Mouse (Mus musculus) hindbrain, embryonic 13.5 days (tissue): ENCODE results near the gene Foxp4. TPM values are rescaled to one million over a fixed set of nuclear protein-coding genes. Genes with fewer than 3 reads are reported as not detected.

Experiments
- ATAC-seq: fragments of 200-750 bp; cut with Nextera tagmentation; 2 replicates; pipeline ENCODE4 v1.8.0; 2017; ENCODE audit warnings: moderate TSS enrichment; ENCODE audit not compliant: low FRiP score
- H3K27ac ChIP-seq: fragments of 300-500 bp; sonication (generic); 2 replicates; pipeline ENCODE4 v1.5.1; 2015; ENCODE audit warnings: inconsistent platforms, mild to moderate bottlenecking, moderate library complexity
- H3K27me3 ChIP-seq: fragments of 300-500 bp; sonication (generic); 2 replicates; pipeline ENCODE4 v1.6.1; 2015; ENCODE audit warnings: mild to moderate bottlenecking, inconsistent platforms
- H3K36me3 ChIP-seq: fragments of 300-500 bp; sonication (generic); 2 replicates; pipeline ENCODE4 v1.6.1; 2015; ENCODE audit warnings: mild to moderate bottlenecking, inconsistent platforms
- H3K4me1 ChIP-seq: fragments of 300-500 bp; sonication (generic); replicated peaks from 2 replicates; pipeline ENCODE4 v1.6.1; 2015; ENCODE audit warnings: inconsistent platforms
- H3K4me2 ChIP-seq: fragments of 300-500 bp; sonication (generic); 2 replicates; pipeline ENCODE4 v1.6.1; 2015; ENCODE audit warnings: inconsistent platforms, mild to moderate bottlenecking, moderate library complexity
- H3K4me3 ChIP-seq: fragments of 300-500 bp; sonication (generic); 2 replicates; pipeline ENCODE4 v1.5.1; 2015; ENCODE audit warnings: mild to moderate bottlenecking, inconsistent platforms
- H3K9ac ChIP-seq: fragments of 300-500 bp; sonication (generic); 2 replicates; pipeline ENCODE4 v1.6.1; 2015; ENCODE audit warnings: mild to moderate bottlenecking, inconsistent platforms
- H3K9me3 ChIP-seq: fragments of 300-500 bp; sonication (generic); 2 replicates; pipeline ENCODE4 v1.6.1; 2016; ENCODE audit warnings: inconsistent platforms
- WGBS: fragments of 180-500 bp; shearing (Covaris S2); methylation state at CpG from one replicate; pipeline ENCODE4 v1.1.7; 2015; 5-methylcytosine and 5-hydroxymethylcytosine counted together
- polyA plus RNA-seq: library from polyadenylated mRNA; unstranded; fragments of >200 nt; fragmentation: Nextera tagmentation; extraction: Ambion mirVana; gene quantifications from 2 replicates; pipeline ENCODE4 v1.2.1, GENCODE M21; 2015

Gene Foxp4
- polyA plus RNA-seq, 1 experiment from 2014 or later = 19.9 TPM

- Histone ChIP-seq H3K27ac (no peak overlapping the region), H3K4me2 (no peak overlapping the region), H3K4me3 (no peak overlapping the region), H3K4me1 (peaks cover 45% of the 10 kb centered on the region), H3K36me3 (no peaks in the 10 kb centered on the region), H3K9me3 (no peaks in the 10 kb centered on the region), H3K27me3 (peaks cover 40% of the 10 kb centered on the region), H3K9ac (no peak overlapping the region)
- 58% methylated on average over 13 of the region's 13 CpGs for WGBS
- ATAC-seq = no peak
Measured at GRCm38 (mm10) chr17:47881330-47881729, 43.1 kb downstream of the Foxp4 start.

GRCm38 (mm10) chr17:47879207-47879606 is 45.2 kb downstream of the Foxp4 start:
- WGBS = 14% methylated on average over 3 of the region's 3 CpGs
- H3K27ac ChIP-seq = peak overlapping the region; percentile 84
- H3K9me3 ChIP-seq = no peaks in the 10 kb centered on the region
- peak overlapping the region; percentile 39 for H3K4me3 ChIP-seq
- peak overlapping the region; percentile 64 for H3K4me2 ChIP-seq
- peaks cover 52% of the 10 kb centered on the region for H3K27me3 ChIP-seq
- H3K36me3 ChIP-seq = peaks cover 15% of the 10 kb centered on the region
- H3K9ac ChIP-seq = peak overlapping the region; percentile 71; the same call in 1 of the 2 replicates
- ATAC-seq = peak; percentile 17
- peaks cover 62% of the 10 kb centered on the region for H3K4me1 ChIP-seq

GRCm38 (mm10) chr17:47878378-47879089 is 45.9 kb downstream of the Foxp4 start:
- peak; percentile 62 for ATAC-seq
- H3K4me2 ChIP-seq = peak overlapping the region; percentile 64
- peak overlapping the region; percentile 71 for H3K9ac ChIP-seq
- H3K27ac ChIP-seq = peak overlapping the region; percentile 84
- H3K4me3 ChIP-seq = peak overlapping the region; percentile 39
- H3K4me1 ChIP-seq = peaks cover 69% of the 10 kb centered on the region
- H3K9me3 ChIP-seq = no peaks in the 10 kb centered on the region
- H3K27me3 ChIP-seq = peaks cover 52% of the 10 kb centered on the region
- 1% methylated on average over 35 of the region's 35 CpGs for WGBS
- H3K36me3 ChIP-seq = peaks cover 15% of the 10 kb centered on the region

- WGBS = 10% methylated on average over 10 of the region's 10 CpGs
- peak; percentile 21 for ATAC-seq
Measured at GRCm38 (mm10) chr17:47877715-47878377, 46.6 kb downstream of the Foxp4 start.

GRCm38 (mm10) chr17:47876776-47877714 is 47.4 kb downstream of the Foxp4 start:
- ATAC-seq = peak; percentile 24; the same call in 1 of the 2 replicates
- Histone ChIP-seq H3K27me3 (peaks cover 48% of the 10 kb centered on the region), H3K9me3 (no peaks in the 10 kb centered on the region), H3K4me1 (peaks cover 84% of the 10 kb centered on the region), H3K36me3 (peaks cover 15% of the 10 kb centered on the region), H3K4me2 (peak overlapping the region; percentile 64), H3K9ac (peak overlapping the region; percentile 71), H3K27ac (peak overlapping the region; percentile 84), H3K4me3 (peak overlapping the region; percentile 39)
- 12% methylated on average over 26 of the region's 26 CpGs for WGBS

More at GRCm38 (mm10) chr17:47877715-47878377, 46.6 kb downstream of the Foxp4 start:
- Histone ChIP-seq H3K9me3 (no peaks in the 10 kb centered on the region), H3K9ac (peak overlapping the region; percentile 71), H3K27ac (peak overlapping the region; percentile 84), H3K4me1 (peaks cover 76% of the 10 kb centered on the region), H3K4me3 (peak overlapping the region; percentile 39), H3K36me3 (peaks cover 15% of the 10 kb centered on the region), H3K27me3 (peaks cover 53% of the 10 kb centered on the region), H3K4me2 (peak overlapping the region; percentile 64)

GRCm38 (mm10) chr17:47873341-47873791 is 51.1 kb downstream of the Foxp4 start:
- 7% methylated on average over 9 of the region's 9 CpGs for WGBS
- peak; percentile 19 for ATAC-seq
- no peak overlapping the region for H3K4me3 ChIP-seq
- H3K36me3 ChIP-seq = peaks cover 42% of the 10 kb centered on the region
- no peak overlapping the region for H3K9ac ChIP-seq
- H3K27ac ChIP-seq = peak overlapping the region; percentile 78
- H3K27me3 ChIP-seq = peaks cover 53% of the 10 kb centered on the region
- H3K4me1 ChIP-seq = peaks cover 67% of the 10 kb centered on the region
- H3K4me2 ChIP-seq = 0 out of 2 replicates have a peak overlapping the region, but pooled peaks have one; percentile 31
- H3K9me3 ChIP-seq = no peaks in the 10 kb centered on the region

- peaks cover 50% of the 10 kb centered on the region for H3K36me3 ChIP-seq
- H3K4me1 ChIP-seq = peaks cover 57% of the 10 kb centered on the region
- WGBS = 38% methylated on average over 31 of the region's 31 CpGs
- peaks cover 60% of the 10 kb centered on the region for H3K27me3 ChIP-seq
- no peaks in the 10 kb centered on the region for H3K9me3 ChIP-seq
- peak overlapping the region; percentile 78 for H3K27ac ChIP-seq
- peak overlapping the region; percentile 31 for H3K4me2 ChIP-seq
- H3K9ac ChIP-seq = peak overlapping the region; percentile 30
- no peak overlapping the region for H3K4me3 ChIP-seq
- peak; percentile 48 for ATAC-seq
Measured at GRCm38 (mm10) chr17:47872311-47873011, 52.0 kb downstream of the Foxp4 start.

- Histone ChIP-seq H3K4me2 (no peak overlapping the region), H3K9me3 (no peaks in the 10 kb centered on the region), H3K9ac (no peak overlapping the region), H3K36me3 (peaks cover 42% of the 10 kb centered on the region), H3K27ac (no peak overlapping the region), H3K27me3 (peaks cover 58% of the 10 kb centered on the region), H3K4me3 (no peak overlapping the region), H3K4me1 (peaks cover 38% of the 10 kb centered on the region)
- ATAC-seq = no peak
- 94% methylated on average over 10 of the region's 10 CpGs for WGBS
Measured at GRCm38 (mm10) chr17:47869874-47870273, 54.6 kb downstream of the Foxp4 start.

- ATAC-seq = no peak
- H3K4me3 ChIP-seq = no peak overlapping the region
- peaks cover 33% of the 10 kb centered on the region for H3K36me3 ChIP-seq
- no peak overlapping the region for H3K4me2 ChIP-seq
- WGBS = 73% methylated on average over 10 of the region's 10 CpGs
- no peaks in the 10 kb centered on the region for H3K9me3 ChIP-seq
- H3K9ac ChIP-seq = no peak overlapping the region
- peaks cover 6% of the 10 kb centered on the region; the same call in 1 of the 2 replicates for H3K4me1 ChIP-seq
- H3K27ac ChIP-seq = no peak overlapping the region
- peaks cover 43% of the 10 kb centered on the region for H3K27me3 ChIP-seq
Measured at GRCm38 (mm10) chr17:47866037-47866436, 58.4 kb downstream of the Foxp4 start.

GRCm38 (mm10) chr17:47864496-47864895 is 59.9 kb downstream of the Foxp4 start:
- peak overlapping the region; percentile 8; the same call in 1 of the 2 replicates for H3K4me3 ChIP-seq
- ATAC-seq = peak; percentile 65
- H3K4me2 ChIP-seq = peak overlapping the region; percentile 32
- H3K9ac ChIP-seq = no peak overlapping the region
- H3K4me1 ChIP-seq = peaks cover 6% of the 10 kb centered on the region; the same call in 1 of the 2 replicates
- no peaks in the 10 kb centered on the region for H3K9me3 ChIP-seq
- peaks cover 30% of the 10 kb centered on the region; the same call in 1 of the 2 replicates for H3K27me3 ChIP-seq
- peaks cover 17% of the 10 kb centered on the region for H3K36me3 ChIP-seq
- WGBS = 3% methylated on average over 17 of the region's 17 CpGs
- no peak overlapping the region for H3K27ac ChIP-seq

- peaks cover 6% of the 10 kb centered on the region; the same call in 1 of the 2 replicates for H3K4me1 ChIP-seq
- peaks cover 9% of the 10 kb centered on the region for H3K36me3 ChIP-seq
- no peak for ATAC-seq
- no peak overlapping the region for H3K4me3 ChIP-seq
- no peaks in the 10 kb centered on the region for H3K9me3 ChIP-seq
- H3K4me2 ChIP-seq = no peak overlapping the region
- H3K27ac ChIP-seq = no peak overlapping the region
- H3K27me3 ChIP-seq = peaks cover 22% of the 10 kb centered on the region; the same call in 1 of the 2 replicates
- 28% methylated on average over 11 of the region's 11 CpGs for WGBS
- no peak overlapping the region for H3K9ac ChIP-seq
Measured at GRCm38 (mm10) chr17:47863437-47863836, 61.0 kb downstream of the Foxp4 start.
